Mouse (Mus musculus): ENCODE data around the gene Carnmt1. TPM values are rescaled to one million over a fixed set of nuclear protein-coding genes. Genes with fewer than 3 reads are reported as not detected.
"Not testable (repeated sequence)": the region's sequence is repeated elsewhere in the genome, so short reads cannot be mapped to it uniquely, and the experiment has no call there.

Gene Carnmt1
- total and polyA plus RNA-seq, 2 experiments from 2014 or later: 8.6 to 10.6 TPM

DNA sequence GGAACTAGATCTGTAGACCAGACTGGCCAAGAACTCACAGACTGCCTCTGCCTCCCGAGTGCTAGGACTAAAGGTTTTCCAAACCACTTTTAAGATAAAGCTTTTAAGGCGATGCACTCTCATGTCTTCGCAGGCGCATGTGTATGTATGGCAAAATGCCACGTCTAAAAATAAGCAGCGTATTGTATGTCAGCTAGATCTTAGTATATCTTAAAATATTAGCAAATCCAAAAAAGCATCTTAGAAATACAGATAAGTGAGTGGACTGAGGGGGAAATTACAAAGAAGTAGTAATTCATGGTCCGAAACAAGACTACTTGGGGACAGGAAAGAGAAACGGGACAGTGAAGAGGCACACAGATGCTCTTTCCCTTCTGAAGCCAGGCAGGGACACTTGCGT lies 41.0 kb downstream of the Carnmt1 start:
- no peak for TF ChIP-seq CTCF (IDR thresholded peaks at IDR 0.05; ENCODE audit: low read depth)
- 86% methylated on average over 9 of the region's 9 CpGs for WGBS
- Histone ChIP-seq H3K4me3 (ENCODE audit: low read depth, low read length) (no peak overlapping the region), H3K27ac (ENCODE audit: low read depth, low read length) (no peak overlapping the region), H3K9me3 (ENCODE audit: low read length) (no peaks in the 10 kb centered on the region), H3K36me3 (ENCODE audit: insufficient read depth) (no peaks in the 10 kb centered on the region), H3K4me1 (ENCODE audit: insufficient read depth) (peaks cover 9% of the 10 kb centered on the region), H3K9ac (no peak overlapping the region), H3K4me2 (ENCODE audit: low read depth) (no peak overlapping the region), H3K27me3 (ENCODE audit: insufficient read depth, low read length) (no peaks in the 10 kb centered on the region)
- DNase-seq (peak; percentile 7), ATAC-seq (no peak)

DNA sequence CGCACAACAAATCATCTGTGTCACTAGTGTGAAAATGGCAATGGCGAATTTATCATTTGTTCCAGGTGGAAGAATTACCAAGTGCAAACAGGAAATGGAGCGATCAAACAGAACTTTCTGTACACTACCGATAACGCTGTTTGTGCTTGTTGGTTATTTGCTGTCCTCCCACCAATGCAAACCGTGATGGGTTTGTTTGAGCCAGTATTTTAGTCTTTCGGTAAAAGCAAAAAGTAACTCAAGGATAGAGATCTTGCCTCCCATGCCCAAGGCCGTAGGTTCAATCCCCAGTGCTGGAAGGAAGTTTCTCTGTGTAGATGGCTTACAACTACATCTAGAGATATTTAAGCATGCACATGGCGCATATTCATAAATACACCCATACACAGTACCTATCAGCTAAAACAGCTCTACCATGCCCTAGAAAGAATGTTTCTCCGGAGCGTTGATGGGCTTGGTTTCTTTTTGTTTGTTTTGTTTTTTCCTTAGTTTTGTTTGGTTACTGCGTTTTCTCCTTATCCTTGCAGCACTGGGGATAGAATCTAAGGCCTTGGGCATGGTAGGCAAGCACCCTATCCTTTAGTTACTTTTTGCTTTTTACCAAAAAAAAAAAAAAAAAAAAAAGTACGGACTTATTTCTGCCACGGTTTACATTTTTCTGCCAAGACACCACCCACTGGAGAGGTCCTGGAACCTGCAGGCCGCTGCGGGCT lies 41.7 kb downstream of the Carnmt1 start:
- Histone ChIP-seq H3K27me3 (ENCODE audit: insufficient read depth, low read length) (no peaks in the 10 kb centered on the region), H3K36me3 (ENCODE audit: insufficient read depth) (no peaks in the 10 kb centered on the region), H3K4me2 (ENCODE audit: low read depth) (peak overlapping the region; percentile 93), H3K4me1 (ENCODE audit: insufficient read depth) (peaks cover 9% of the 10 kb centered on the region), H3K4me3 (ENCODE audit: low read depth, low read length) (peak overlapping the region; percentile 69), H3K9me3 (ENCODE audit: low read length) (no peaks in the 10 kb centered on the region), H3K9ac (peak overlapping the region; percentile 69), H3K27ac (ENCODE audit: low read depth, low read length) (peak overlapping the region; percentile 92)
- no peak for TF ChIP-seq CTCF (IDR thresholded peaks at IDR 0.05; ENCODE audit: low read depth)
- WGBS: 60% methylated on average over 16 of the region's 16 CpGs
- no peak for DNase-seq
- no peak for ATAC-seq

DNA sequence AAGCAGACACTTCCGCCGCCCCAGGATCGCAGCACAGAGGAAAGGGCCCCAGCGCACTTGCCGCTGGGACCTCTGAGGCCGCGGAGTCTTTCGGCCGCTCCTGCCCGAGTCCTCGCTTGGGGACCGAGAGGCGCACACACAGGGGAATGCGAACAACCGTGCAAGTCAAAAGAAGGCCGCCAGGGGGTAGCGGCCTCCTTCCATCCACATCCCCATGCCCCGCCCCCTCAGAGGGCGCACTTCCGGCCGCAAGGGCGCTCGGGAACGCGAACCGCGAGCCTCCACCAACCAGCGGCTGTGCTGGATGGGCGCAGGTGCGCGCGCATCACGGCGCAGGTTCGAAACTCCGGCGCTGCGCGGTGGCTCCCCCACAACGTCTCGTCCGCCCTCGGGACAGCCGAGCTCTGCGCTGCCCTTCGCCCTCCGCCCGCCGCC lies 42.3 kb downstream of the Carnmt1 start, which contains the start of gene D030056L22Rik:
Gene D030056L22Rik (plus strand): TSS at position 328 of the 435 bp plus-strand sequence.
- peaks cover 9% of the 10 kb centered on the region for H3K4me1 ChIP-seq (ENCODE audit: insufficient read depth)
- WGBS: 4% methylated on average over 49 of the region's 49 CpGs
- peak; percentile 99 for ATAC-seq
- no peaks in the 10 kb centered on the region for H3K27me3 ChIP-seq (ENCODE audit: insufficient read depth, low read length)
- TF ChIP-seq CTCF (IDR thresholded peaks at IDR 0.05; ENCODE audit: low read depth): peak; percentile 83
- H3K4me3 ChIP-seq (ENCODE audit: low read depth, low read length): peak within 1 kb of the TSS; percentile 69
- no peaks in the 10 kb centered on the region for H3K36me3 ChIP-seq (ENCODE audit: insufficient read depth)
- peak within 1 kb of the TSS; percentile 69 for H3K9ac ChIP-seq
- DNase-seq: peak; percentile 99
- H3K4me2 ChIP-seq (ENCODE audit: low read depth): peak within 1 kb of the TSS; percentile 93
- H3K27ac ChIP-seq (ENCODE audit: low read depth, low read length): peak within 1 kb of the TSS; percentile 92
- no peaks in the 10 kb centered on the region for H3K9me3 ChIP-seq (ENCODE audit: low read length)

DNA sequence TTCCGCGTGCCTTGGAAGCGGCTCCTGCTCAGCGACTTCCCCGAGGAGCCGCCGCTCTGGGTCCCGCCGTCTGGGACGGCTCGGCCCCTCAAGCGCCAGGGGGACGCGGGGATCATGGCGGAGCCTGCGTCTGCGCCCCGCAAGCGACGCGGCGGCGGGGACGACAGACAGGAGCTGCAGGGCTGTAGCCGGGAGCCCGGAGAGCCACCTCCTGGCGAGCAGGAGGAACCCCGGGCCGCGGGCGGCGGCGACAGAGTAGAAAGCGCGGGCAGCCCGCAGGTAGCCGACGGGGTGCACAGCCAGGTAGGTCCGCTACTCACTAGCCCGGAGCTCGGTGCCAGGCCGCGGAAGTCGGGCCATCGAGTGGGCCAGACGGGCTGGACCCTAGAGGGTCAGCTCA lies 42.8 kb downstream of the Carnmt1 start:
- H3K9me3 ChIP-seq (ENCODE audit: low read length); H3K27me3 ChIP-seq (ENCODE audit: insufficient read depth, low read length); H3K4me1 ChIP-seq (ENCODE audit: insufficient read depth); H3K36me3 ChIP-seq (ENCODE audit: insufficient read depth): not testable (repeated sequence)
- peak overlapping the region; percentile 69 for H3K9ac ChIP-seq
- ATAC-seq: peak; percentile 74
- peak overlapping the region; percentile 59; the same call in 1 of the 2 replicates for H3K27ac ChIP-seq (ENCODE audit: low read depth, low read length)
- H3K4me3 ChIP-seq (ENCODE audit: low read depth, low read length): peak overlapping the region; percentile 69
- DNase-seq: peak; percentile 57
- under 1% methylated on average over 32 of the region's 46 CpGs for WGBS
- H3K4me2 ChIP-seq (ENCODE audit: low read depth): peak overlapping the region; percentile 93

GRCm38 (mm10) chr19:18716374-18716773 lies 45.8 kb downstream of the Carnmt1 start:
- no peak for ATAC-seq
- no peaks in the 10 kb centered on the region for H3K27me3 ChIP-seq (ENCODE audit: insufficient read depth, low read length)
- H3K4me1 ChIP-seq (ENCODE audit: insufficient read depth): peaks cover 9% of the 10 kb centered on the region

DNA sequence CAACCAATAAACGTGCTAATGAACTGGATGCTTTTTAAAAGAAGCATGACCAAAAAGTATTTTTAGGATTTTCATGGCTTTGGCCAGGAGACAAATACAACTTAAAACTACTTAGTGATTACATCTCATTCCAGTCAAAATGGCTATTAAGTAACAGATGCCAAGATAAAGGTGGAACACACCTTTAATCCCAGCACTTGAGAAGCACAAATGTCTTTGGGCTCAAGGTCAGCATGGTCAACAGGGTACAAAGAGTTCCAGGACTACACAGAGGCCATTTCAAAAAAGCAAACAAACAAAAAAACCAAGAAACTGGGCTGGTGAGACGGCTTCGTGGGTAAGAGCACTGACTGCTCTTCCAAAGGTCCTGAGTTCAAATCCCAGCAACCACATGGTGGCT lies 49.8 kb downstream of the Carnmt1 start:
- no peaks in the 10 kb centered on the region for H3K4me1 ChIP-seq (ENCODE audit: insufficient read depth)

More at GRCm38 (mm10) chr19:18716374-18716773, 45.8 kb downstream of the Carnmt1 start:
- H3K4me2 ChIP-seq (ENCODE audit: low read depth): no peak overlapping the region
- no peak overlapping the region for H3K4me3 ChIP-seq (ENCODE audit: low read depth, low read length)
- H3K9me3 ChIP-seq (ENCODE audit: low read length): no peaks in the 10 kb centered on the region
- WGBS: 52% methylated on average over 1 of the region's 1 CpGs
- peak; percentile 81 for DNase-seq
- no peak overlapping the region for H3K27ac ChIP-seq (ENCODE audit: low read depth, low read length)
- H3K36me3 ChIP-seq (ENCODE audit: insufficient read depth): 0 out of 2 replicates have a peak, but pooled peaks cover 4% of the 10 kb centered on the region
- peak; percentile 85 for TF ChIP-seq CTCF (IDR thresholded peaks at IDR 0.05; ENCODE audit: low read depth)
- H3K9ac ChIP-seq: no peak overlapping the region

DNA sequence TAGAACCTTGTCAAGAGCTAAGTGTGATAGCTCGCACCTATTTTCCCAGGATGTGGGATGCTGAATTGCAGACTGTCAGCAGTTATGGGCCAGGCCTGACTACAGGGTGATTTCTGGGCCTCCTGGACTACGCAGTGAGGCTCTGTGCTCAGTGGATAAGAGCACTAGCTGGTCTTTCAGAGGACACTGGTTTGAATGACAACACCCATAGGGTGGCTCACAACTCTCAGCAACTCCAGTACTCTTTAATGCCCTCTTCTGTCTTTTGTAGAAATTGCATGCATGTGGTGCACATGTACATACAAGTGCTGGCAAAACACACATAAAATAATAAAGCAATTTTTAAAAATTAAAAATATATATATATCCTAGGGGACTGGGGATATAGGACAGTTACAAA lies 54.6 kb downstream of the Carnmt1 start:
- H3K4me1 ChIP-seq (ENCODE audit: insufficient read depth): no peaks in the 10 kb centered on the region
- no peak overlapping the region for H3K9ac ChIP-seq
- no peaks in the 10 kb centered on the region for H3K9me3 ChIP-seq (ENCODE audit: low read length)
- H3K4me2 ChIP-seq (ENCODE audit: low read depth): no peak overlapping the region
- no peak overlapping the region for H3K4me3 ChIP-seq (ENCODE audit: low read depth, low read length)
- H3K36me3 ChIP-seq (ENCODE audit: insufficient read depth): no peaks in the 10 kb centered on the region
- TF ChIP-seq CTCF (IDR thresholded peaks at IDR 0.05; ENCODE audit: low read depth): no peak
- H3K27ac ChIP-seq (ENCODE audit: low read depth, low read length): no peak overlapping the region
- 80% methylated on average over 2 of the region's 2 CpGs for WGBS
- ATAC-seq (no peak), DNase-seq (no peak)
- no peaks in the 10 kb centered on the region for H3K27me3 ChIP-seq (ENCODE audit: insufficient read depth, low read length)

More for the DNA sequence above, 49.8 kb downstream of the Carnmt1 start:
- H3K4me2 ChIP-seq (ENCODE audit: low read depth): no peak overlapping the region
- no peak overlapping the region for H3K4me3 ChIP-seq (ENCODE audit: low read depth, low read length)
- TF ChIP-seq CTCF (IDR thresholded peaks at IDR 0.05; ENCODE audit: low read depth): no peak
- 0 out of 2 replicates have a peak, but pooled peaks cover 4% of the 10 kb centered on the region for H3K36me3 ChIP-seq (ENCODE audit: insufficient read depth)
- no peak overlapping the region for H3K27ac ChIP-seq (ENCODE audit: low read depth, low read length)
- WGBS: 89% methylated on average over 3 of the region's 3 CpGs
- no peak for ATAC-seq
- no peak for DNase-seq
- H3K27me3 ChIP-seq (ENCODE audit: insufficient read depth, low read length): no peaks in the 10 kb centered on the region
- no peaks in the 10 kb centered on the region for H3K9me3 ChIP-seq (ENCODE audit: low read length)
- H3K9ac ChIP-seq: no peak overlapping the region
